Mouse (Mus musculus) c-Kit-positive CD71-positive TER-119-positive erythroid progenitor cells, embryonic 14.5 days (primary cell): ENCODE data around the gene Rasgef1b.
A peak's percentile ranks its signal among the peaks of the same experiment; 100 is the strongest.

Experiments used
- DNase-seq: peaks from one replicate; pipeline ENCODE4 v3.0.0-alpha.2; 2013; ENCODE audit warnings: low spot score

Rasgef1b gene

DNA sequence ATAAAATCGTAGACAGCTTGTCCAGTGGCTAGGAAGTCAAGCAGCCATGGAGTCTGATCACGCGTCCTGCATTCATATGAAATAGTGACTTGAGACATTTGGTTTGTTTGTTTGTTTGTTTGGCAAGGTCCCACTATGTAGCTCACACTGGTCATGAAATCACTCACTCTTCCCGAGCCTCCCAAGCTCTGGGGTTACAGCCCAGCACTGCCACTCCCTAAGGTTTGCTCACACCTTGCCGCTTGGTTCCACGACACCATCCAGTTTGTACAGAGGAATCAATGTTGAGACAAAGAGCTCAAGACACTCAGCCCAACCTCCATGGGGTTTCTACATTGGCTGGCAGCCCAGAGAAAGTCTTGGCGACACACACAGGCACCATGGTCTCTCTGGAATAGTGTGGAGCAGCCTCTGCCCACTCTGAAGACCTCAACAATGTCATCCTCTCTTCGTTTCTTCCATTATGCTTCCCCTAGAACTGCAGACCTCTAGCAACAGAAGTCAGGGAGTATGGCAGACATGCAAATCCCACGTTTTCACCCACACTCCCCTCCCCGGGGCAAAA, 436.5 kb downstream of the Rasgef1b start:
- DNase-seq: no peak

DNA sequence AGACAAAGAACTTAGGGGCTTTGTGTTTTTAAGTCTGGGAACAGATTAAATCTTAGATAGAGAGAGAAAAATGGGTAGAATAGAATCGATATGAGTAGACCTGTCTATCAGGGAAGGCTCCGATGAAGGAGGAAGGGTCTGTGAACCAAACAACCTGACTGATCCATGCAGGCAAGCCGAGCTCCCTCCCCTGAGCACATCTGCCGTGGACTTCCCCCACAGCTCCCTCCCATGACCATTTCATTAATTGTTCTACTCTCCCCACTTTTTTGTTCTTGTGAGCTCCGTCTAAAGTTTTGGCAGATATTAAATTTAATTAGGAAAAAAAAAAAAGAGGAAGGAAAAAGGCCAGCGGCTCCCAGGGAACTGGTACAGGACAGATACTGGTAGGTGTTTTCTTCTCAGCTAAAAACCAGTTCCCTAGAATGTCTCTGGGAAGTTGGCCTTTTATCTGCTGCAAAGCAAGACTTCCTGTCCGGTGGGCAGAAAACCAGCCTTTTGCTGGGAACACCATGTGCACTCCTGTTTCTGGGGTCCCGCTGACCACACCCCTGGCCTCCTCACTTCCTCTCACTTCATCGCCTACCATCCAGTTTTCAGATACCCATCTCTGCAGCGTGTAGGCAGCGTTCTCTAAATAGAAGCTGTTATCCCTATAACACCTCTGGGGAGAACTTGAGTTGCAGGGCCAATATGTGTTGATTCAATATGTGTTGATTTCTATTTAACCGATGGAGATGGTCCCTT, 437.6 kb downstream of the Rasgef1b start:
- no peak for DNase-seq

DNA sequence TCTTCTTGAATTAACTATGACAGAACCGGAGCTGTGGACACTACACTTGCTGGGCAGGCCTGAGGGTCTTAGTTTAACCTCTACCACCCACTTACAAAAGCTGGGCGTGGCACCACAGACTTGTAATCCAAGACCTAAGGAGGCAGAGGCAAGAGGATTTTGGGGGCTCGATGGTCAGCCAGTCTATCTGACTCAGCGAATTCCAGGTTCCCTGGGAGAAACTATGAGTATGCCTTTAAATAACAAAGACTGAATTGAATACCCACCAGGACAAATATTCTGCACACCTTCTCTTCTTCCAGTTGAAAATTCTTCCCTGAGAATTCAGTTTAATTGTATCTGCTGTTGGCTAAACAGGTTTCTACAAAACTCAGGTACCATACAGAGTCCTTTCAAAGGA, 440.6 kb downstream of the Rasgef1b start:
- DNase-seq: no peak

DNA sequence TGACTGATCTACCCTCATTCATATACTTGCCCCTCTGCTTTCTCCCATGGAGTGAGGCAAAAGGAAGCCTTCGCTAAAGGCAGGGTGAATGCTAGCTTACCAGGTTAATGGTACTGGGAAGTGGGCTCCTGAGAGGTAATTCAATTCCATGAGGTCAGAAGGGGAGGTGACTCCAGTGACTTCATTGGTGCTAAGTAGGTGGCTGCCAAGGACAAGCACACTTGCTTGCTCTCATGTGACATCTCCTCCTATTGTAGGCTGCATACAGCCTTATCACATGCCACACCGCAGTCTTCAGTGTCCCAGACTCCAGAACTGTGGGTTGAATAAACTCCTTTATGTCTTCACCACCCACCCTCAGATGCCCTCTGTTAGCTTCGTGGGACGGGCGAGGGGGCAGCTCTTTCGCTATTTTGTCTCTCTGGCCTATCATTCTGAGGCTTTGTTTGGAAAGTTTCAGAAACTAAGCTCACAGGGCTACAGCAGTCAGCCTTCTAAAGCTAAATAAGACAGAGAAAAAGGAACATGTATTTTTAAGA, 441.1 kb downstream of the Rasgef1b start:
- no peak for DNase-seq

DNA sequence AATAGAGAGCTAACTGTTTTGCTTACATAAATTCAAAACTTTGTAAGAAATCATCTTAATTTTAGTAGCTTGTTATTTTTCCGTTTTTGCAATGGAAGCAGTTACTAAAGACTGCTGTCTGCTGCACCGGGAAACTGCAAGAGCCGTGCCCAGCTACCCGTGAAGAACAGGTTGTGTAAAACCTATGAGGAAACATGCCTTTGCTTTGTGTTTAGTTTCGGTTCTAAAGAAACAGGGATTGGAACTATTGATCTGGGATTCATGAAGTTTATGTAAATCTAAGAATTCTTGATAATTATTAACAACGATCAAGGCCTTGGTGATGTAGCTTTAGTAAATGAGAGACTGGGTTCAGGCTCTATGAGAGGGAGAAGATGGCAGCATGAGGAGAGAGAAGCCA, 442.3 kb downstream of the Rasgef1b start:
- DNase-seq: no peak

DNA sequence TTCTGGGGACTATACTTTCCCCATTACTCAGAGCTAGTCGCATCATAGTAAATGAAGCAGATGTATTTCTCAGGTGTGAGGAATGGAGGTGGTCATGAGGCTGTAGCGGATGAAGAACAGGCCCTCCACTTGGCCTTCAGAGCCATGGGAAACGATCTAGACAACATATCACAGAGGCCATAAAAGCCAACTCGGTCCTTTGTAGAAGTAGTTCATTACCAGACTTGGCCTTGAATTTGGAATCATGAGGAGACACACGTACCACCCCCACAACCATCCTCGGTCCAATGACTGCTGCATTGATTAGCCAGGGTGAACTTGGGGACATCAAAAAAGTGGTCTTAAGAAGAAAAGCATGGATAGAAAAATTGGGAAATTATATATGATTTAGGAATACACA, 442.8 kb downstream of the Rasgef1b start:
- DNase-seq: no peak

DNA sequence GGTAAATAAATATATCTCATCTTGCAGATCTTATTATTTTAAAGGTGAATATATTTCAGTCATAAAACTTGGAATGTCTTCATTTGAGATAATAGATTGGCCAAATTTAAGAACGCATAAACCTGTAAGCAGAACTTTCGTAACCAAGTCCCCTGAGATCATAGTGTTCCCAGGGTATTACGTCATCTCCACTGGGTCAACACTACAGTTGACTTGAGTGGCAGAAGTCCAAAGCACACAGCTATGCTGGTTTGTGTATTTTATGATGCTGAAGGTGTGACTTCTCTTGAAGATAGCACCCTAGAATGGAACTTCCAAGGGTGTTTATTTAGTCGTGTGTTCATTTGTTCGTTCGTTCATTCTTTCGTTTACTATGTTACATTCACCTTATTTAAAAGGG, 444.5 kb downstream of the Rasgef1b start:
- DNase-seq: no peak

DNA sequence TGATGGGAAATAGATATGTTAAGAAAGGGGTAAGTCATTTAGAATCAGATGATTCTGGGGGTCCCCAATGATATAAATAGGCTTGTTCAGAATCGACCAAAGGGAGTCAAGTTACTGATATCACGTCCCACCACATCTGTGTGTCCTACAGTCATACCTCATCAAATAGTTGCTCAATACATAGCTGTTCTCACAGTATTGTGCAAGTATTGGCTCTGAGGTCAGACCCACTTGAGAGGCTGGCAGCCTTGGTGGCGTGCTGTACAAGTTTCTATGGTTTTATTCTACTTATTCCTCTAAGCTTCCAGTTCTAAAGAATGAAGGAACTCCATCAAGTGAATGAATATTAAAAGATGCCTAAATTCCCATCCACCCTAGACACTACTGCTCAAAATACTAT, 445.2 kb downstream of the Rasgef1b start:
- no peak for DNase-seq

DNA sequence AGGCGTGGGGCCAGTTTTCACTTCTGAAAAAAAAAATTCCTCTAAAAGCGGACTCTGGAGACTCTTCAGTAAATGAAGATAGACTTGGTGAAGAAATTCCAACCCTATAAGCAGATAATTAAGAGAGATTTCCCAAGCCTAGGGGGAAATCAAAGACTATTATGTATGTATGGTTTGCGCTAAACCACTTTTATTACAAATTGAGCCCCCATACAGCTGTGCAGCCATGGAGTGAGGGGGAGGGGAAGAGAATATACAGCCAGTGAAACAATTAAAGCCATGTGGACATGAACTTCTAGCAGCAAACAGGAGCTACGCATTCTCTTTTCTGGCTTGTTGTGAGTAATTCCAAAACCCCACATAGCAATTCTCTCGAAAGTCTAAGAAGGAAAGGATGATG, 448.3 kb downstream of the Rasgef1b start:
- DNase-seq: no peak

DNA sequence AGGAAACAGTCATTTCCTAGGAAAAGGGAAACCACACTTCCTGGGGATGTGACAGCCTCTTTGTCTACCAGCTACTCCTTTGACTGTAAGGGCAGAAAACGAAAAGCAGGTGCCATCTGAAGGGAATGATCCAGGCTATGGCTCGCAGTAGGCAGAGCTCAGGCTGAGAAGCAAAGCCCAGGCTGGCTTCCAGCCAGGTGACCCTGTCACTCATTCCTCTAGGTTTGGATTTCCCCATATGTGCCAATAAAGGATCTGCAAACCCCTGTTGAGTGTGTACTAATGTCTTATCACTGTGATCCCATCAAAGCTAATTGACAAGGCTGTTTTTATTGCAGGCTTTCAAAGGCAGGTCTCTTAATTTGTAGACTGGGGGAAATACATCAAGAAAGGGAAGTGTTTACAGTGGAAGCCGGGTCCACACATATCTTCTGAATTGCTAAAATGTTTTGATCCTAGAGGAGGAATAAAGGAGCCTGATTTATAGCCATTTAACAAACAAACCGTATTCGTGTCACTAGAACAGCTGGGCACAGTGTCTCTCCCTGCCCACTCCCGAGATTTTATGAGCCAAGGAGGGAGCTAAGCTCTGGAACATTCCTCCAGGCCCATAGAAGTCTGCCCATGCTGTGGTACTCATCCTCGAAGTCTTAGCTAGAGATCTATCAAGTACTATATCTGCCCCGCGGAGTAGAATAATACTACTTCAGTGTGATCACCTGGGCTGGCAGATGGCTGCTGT, 449.7 kb downstream of the Rasgef1b start:
- DNase-seq: no peak

DNA sequence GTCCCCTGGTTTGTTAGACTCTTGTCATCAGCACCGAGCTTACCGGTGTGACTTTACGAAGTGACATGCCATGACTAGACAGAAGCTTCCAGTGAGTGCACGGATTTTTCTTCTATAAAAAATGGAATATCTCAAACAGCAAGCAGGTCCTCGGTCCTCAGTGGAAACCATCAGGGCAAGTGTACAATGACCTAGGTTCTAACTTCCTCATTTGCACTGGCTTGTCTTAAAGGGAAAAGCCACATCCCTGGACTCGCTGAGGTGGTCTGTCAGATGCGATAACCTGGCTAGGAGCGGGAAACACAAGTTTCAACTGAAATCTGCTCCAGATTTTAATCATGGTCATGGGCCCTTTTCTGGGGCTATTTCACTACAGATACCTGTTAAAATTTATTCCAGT, 450.5 kb downstream of the Rasgef1b start:
- DNase-seq: no peak

DNA sequence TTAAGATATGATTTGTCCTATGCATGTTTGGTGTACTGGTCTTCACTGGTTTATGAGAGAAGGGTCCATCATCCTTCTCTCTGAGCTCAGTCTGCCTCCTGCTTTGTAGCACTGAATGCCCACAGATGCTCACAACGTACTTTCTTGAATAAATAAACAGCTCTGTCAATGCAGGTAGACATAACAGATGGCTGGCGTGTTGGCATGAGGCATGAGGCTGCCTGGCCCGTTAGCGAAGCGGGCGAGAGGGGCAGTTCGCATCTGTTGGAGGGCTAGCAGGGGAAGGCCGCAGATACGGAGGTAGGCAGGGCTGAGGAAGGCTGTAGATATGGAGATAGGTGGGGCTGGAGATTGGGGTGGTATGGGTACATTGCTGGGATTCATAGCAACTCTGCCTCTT, 451.3 kb downstream of the Rasgef1b start:
- DNase-seq: no peak

DNA sequence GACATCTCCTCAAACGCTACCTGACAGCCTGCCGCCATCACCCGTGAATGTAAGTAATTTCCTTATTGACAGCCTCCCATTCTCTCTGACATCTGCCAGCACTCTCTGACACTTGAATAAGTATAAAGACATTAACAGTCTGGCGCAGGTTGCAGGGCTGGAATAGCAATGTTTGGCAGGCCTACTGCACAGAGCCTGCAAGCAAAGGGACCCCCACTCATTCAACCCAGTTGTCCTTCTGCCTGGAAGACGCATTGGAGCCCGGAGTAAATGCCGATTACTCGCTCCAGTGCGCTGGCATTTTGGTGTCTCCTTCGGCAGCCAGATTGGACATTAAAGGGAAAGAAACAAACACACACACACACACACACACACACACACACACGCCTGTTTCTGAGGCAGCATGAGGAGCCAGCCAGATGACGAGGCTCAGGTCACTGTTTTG, 454.7 kb downstream of the Rasgef1b start:
- DNase-seq: no peak

DNA sequence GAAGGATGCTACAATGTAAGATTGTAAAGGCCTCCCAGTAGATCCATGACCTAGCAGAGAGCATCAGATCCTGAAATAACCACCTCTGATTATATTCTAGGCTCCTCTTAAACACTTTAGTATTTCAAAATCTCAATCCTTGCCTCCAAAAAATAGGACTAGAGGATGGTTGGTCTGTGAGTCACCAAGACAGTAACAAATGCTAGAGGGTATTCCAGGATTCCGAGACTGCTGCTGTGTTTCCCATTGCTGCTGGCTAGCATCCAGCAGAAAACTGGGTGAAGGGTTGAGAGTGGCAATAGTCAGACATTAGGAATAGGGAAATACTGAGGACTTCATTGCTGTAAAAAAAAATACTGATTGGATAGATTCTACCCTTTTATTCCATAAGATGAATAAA, 457.3 kb downstream of the Rasgef1b start:
- no peak for DNase-seq

DNA sequence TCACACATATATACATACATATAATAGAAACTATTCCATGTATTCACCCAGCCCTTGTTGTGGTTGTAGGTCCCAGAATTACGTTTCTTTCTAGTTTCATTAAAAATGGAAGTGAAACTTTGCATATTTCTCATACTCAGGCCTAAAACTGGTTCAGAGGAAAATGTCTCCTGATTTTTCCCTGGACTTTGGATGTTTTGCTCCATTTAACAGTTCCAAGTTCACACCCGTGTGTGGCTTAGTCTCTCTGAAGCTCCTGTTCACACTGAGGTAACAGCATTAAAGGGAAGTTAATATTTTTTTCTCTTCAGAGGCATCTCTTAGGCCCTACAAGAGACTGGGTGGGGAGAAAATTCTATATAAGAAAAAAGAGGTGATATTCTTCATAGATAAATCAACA, 459.7 kb downstream of the Rasgef1b start:
- DNase-seq: no peak

DNA sequence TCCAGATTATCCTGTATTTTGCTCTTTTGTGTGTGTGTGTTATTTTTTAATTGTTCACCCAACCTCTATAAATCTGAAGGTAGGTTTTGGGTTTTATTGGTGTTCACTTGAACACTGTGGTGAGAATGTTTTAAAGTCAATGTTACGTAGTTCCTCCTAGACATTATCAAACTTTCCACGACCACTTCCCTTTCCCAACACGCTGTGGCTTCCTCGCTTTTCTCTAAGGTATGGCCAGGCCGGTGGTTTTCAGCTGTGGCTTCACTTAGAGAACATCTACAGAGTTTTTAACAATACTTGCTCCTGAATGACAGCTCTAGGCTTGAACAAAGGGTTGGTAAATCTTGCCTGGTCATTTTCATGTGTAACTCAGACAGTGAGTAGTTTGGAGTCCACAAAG, 461.5 kb downstream of the Rasgef1b start:
- DNase-seq: no peak

DNA sequence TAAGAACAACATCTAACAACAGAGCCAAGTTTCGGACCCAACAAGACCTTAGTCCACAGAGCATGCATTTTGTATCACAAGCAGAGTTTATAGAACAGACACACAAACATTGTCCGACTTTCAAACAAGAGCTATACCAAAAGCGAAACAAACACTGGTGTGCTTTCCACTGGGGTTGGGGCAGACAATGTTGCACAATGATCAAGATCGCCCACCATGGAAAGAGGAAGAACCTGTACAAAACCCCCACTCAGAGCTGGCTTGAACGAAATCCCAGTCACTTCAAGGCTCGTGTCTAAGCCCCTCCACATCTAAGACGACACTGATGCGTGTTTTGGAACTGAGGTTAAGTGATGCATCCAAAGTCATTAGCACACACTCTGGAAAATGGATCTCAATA, 462.6 kb downstream of the Rasgef1b start:
- no peak for DNase-seq

DNA sequence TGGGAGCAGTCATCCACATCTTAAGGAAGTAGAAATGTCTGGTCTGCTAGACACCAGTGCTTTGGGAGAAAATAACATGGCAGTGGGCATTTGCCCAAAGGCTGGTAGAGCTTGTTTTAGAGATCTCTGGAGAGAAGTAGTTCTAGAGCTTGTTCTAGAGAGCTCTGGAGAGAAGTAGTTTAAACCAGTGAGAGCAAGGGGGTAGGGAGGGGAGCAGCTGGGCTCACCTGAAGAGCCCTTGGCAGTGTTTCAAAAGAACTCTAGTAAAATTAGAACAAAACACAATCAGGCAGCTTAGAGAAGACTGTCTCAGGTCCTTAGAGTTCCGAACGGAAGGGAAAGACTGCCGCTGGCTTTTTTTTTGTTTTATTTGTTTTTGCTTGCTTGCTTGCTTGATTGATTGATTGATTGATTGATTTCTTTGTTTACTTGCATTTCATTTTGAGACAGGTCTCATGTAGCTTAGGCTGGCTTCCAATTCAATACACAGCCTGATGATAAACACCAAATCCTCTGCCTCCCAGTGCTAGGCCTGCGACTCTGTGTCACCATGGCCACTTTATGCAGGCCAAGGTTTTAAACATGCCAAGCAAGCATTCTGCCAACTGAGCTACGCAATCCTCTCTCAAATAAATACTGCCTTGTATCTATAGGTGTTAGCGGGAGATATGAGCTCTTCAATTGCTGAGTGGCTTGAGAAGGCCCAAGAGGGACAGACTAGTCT, 466.5 kb downstream of the Rasgef1b start:
- DNase-seq: no peak

DNA sequence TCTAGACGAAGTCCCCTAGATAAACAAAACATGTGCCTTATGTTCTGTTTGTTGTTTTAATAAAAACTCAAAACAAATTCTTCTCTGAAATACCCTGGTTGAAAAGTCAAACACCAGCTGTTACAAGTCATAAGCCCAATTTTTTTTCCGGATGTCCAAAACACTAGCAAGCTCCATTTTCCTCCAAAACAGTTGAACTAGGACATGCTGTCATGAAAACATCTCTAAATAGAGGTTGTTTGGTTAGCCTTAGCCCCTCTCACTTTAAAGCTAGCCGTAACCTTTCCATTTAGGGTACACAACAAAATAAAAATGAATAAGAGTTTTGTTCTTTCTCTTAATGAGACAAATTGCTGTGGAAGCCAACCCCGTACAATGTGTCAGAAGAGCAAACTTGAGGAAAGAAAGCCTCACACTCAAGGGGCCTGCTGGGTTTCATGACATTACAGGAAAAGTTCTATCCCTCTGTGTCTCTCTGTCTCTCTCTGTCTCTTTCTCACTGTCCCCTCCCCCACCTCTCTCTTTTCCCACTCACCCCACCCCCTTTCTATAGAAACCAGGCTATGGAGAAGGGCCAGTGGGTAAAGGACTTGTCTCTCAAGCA, 467.6 kb downstream of the Rasgef1b start:
- no peak for DNase-seq

DNA sequence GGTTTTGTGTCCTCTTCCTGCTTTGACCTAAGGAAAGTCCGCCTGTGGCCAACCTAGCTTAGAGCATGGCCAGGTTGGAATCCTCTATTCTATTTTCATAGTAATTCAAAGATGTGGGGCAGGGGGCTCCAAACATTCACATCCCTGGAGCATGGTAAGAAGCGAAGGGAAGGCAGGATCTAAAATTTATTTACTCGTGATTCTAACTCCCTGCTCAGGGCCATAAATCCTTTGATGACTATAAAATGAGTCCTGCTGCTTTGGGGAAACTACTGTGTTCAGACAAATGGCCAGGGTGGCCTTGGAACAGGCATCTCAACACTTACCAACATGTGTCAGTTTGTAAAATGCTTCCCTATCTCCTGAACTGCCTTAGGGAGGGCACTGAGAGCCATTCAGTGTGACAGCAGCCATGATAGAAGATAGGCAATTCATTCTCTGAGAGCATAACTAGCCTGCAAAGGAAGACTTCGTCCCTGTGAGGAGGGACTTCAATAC, 470.8 kb downstream of the Rasgef1b start:
- DNase-seq: no peak

DNA sequence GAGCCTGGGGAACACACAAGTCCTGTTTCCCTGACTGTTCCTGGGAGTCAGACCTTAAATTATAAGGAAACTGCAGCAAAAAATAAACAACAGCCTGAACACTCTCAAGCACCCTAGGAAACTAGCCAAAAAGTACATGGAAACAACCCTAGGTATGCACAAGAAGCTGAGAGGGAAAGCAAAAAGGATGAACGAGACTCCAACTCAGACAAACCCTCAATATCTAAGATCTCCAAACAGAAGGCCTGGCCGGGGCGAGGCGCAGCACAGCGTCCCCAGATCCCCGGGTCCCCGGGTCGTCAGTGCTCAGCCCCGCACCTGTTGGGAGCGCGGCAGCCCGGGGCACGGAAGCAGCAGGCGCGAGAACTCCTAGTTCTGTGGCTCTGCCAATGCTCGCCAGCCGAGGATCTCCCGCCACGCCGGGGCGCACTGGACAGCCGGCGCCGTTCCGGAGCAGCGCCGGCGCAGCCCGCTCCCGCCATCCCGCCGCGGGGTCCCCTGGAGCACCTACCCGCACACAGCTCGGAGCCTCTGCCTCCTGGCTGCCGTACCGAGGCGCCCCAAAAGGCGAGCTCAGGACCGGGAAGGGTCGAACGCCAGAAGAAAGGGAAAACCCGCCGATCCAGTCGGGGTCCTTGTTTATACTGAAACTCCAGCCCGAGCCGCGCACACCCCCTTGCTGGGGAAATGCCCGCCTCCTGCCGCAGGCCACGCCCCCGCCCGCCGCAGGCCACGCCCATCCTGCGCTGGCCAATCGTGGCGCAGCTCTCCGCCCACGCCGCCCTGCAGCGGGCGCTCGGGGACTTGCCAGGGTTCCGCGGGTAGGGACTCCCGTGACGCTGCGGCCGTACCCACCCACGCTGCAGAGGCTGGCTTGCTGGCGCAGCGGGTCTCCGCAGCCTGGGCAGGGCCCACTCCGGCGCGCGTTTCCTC, 476.4 kb downstream of the Rasgef1b start:
- peak; percentile 81 for DNase-seq
